Mouse (Mus musculus): Measurements from ENCODE around the gene Chn2.

- TF ChIP-seq TAL1 (IDR thresholded peaks at IDR 0.05; ENCODE audit: low read length) = no peak
- no peak for TF ChIP-seq GATA1 (IDR thresholded peaks at IDR 0.05; ENCODE audit: low read length)
Measured at GRCm38 (mm10) chr6:54052124-54052523, 12.8 kb downstream of the Chn2 start.

All from erythroblast, embryonic 14.5 days (primary cell).